Mouse (Mus musculus) heart, adult 2 months (tissue): ENCODE data around the gene Hvcn1. TPM values are rescaled to one million over a fixed set of nuclear protein-coding genes. Genes with fewer than 3 reads are reported as not detected.
A peak's percentile ranks its signal among the peaks of the same experiment; 100 is the strongest.

Source experiments
- DNase-seq, 2 experiments: peaks; one replicate each; pipeline ENCODE4 v3.0.0; 2021
- H3K27ac ChIP-seq: fragments of 200-600 bp; 2 replicates; pipeline ENCODE4 v1.8.1; 2022
- H3K27me3 ChIP-seq: fragments of 200-500 bp; 2 replicates; pipeline ENCODE4 v1.6.1; 2012; ENCODE audit warnings: mild to moderate bottlenecking, low read length, inconsistent platforms, mixed read lengths; ENCODE audit not compliant: control insufficient read depth, insufficient read depth
- H3K36me3 ChIP-seq: fragments of 200-500 bp; 2 replicates; pipeline ENCODE4 v1.6.1; 2012; ENCODE audit warnings: low read length, inconsistent platforms; ENCODE audit not compliant: control insufficient read depth, insufficient read depth
- H3K4me1 ChIP-seq: fragments of 200-500 bp; 2 replicates; pipeline ENCODE4 v1.6.1; 2011; ENCODE audit warnings: low read length; ENCODE audit not compliant: control insufficient read depth, insufficient read depth
- H3K4me3 ChIP-seq: fragments of 200-600 bp; 2 replicates; pipeline ENCODE4 v1.8.1; 2022
- H3K79me2 ChIP-seq: fragments of 200-500 bp; replicated peaks from 2 replicates; pipeline ENCODE4 v1.6.1; 2012; ENCODE audit warnings: mild to moderate bottlenecking, inconsistent platforms, low read length, moderate library complexity, mixed read lengths; ENCODE audit not compliant: control insufficient read depth, insufficient read depth
- H3K9ac ChIP-seq: fragments of 200-500 bp; 2 replicates; pipeline ENCODE4 v1.6.1; 2012; ENCODE audit warnings: low read depth, mild to moderate bottlenecking, control low read depth, inconsistent platforms, low read length, mixed read lengths
- CTCF ChIP-seq: fragments of 200-600 bp; IDR thresholded peaks from 2 replicates; pipeline ENCODE4 v1.8.1; 2022; ENCODE audit warnings: antibody characterized with exemption, mild to moderate bottlenecking, moderate library complexity
- EP300 ChIP-seq: fragments of 200-500 bp; IDR thresholded peaks from 2 replicates; pipeline ENCODE4 v1.6.1; 2011; ENCODE audit warnings: low read depth, low read length, control low read depth; ENCODE audit not compliant: insufficient read depth
- POLR2A ChIP-seq: fragments of 200-500 bp; IDR thresholded peaks from 2 replicates; pipeline ENCODE4 v1.6.1; 2011; ENCODE audit warnings: mild to moderate bottlenecking, low read depth, low read length, control low read depth; ENCODE audit not compliant: insufficient read depth
- WGBS: fragments of 180-500 bp; shearing (Covaris S2); methylation state at CpG from one replicate; pipeline ENCODE4 v1.1.7; 2018; 5-methylcytosine and 5-hydroxymethylcytosine counted together
- intact Hi-C: fragments of 180-260 bp; cut with DNase I; formaldehyde crosslinking; loops from one replicate; pipeline ENCODE4 v1.15.1; 2025
- polyA plus RNA-seq: library from polyadenylated mRNA; depleted of rRNA; stranded (reverse); fragments of >200 nt; gene quantifications from 2 replicates; pipeline ENCODE4 v1.2.3, GENCODE M21; 2012
- total RNA-seq, 2 experiments: library from RNA; stranded (reverse); gene quantifications; 2 replicates each; pipeline ENCODE4 v1.2.3; 2021

Gene Hvcn1
- total and polyA plus RNA-seq, 3 experiments = 0.81 to 2.9 (median 1.5) TPM

DNA sequence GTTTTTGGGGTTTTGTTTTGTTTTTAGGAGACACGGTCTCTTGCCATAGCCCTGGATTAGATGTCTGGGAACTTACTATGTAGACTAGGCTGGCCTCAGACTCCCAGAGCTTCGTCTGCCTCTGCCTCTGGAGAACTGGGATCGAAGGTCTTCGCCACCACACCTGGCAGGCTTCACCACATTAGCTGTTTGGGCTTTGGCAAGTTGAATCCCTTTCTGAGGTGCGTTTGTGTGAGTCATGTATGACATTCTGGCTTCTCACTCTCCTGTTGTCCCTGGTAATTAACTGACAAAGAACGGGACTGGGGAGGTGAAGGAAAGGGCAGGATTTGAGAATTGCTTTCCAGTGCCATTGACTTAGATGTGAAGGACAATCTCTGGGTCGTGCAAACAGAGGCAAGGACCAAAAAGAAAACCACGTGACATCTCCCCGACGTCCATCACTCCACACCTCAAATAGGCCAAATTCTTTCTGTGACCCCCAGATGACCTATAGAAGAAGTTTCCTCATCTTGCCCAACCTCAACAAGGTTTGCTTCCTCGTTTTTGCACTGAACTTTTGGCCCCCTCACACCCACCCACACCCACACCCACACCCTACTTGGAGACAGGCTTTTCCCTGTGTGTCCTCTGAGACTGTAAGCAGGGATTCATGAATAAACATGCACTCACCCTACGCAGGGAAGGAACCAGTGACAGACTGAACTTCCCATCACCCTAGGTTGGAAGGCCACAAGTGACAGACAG lies 62.4 kb downstream of the Hvcn1 start:
- no peaks in the 10 kb centered on the region for H3K4me1 ChIP-seq
- intact Hi-C loops = loop anchor here (1.0 to 5.0 kb wide), 3 partner anchors 43 to 123 kb away; partner anchors contain the start of gene Arpc3
- DNase-seq = no peak
- no peak overlapping the region for H3K9ac ChIP-seq
- H3K36me3 ChIP-seq = no peaks in the 10 kb centered on the region
- 61% methylated on average over 12 of the region's 12 CpGs for WGBS
- TF ChIP-seq EP300 (no peak), POLR2A (no peak), CTCF (no peak)
- no peaks in the 10 kb centered on the region for H3K27me3 ChIP-seq
- H3K79me2 ChIP-seq = no peaks in the 10 kb centered on the region
- H3K27ac ChIP-seq = no peak overlapping the region
- H3K4me3 ChIP-seq = no peak overlapping the region

DNA sequence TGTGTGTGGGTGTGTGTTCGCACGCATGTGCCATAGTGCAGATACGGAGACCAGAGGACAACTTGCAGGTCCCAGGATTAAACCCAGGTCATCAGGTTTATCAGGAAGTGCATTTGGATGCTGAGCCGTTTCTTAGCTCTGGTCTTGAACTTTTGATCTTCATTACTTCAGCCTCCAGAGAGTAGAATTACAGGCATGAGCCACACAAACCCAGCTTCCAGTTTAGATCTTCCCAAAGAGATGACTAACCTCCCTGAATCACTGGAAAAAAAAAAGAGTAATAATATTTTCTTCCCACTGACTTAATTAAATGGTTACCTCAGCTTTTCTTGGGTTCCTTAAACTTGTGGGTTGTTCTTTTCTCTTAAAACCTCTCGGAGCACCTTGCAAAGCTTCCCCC lies 66.2 kb downstream of the Hvcn1 start:
- intact Hi-C loops = no loop called here
- TF ChIP-seq EP300 (no peak), CTCF (no peak), POLR2A (no peak)
- H3K27me3 ChIP-seq = no peaks in the 10 kb centered on the region

DNA sequence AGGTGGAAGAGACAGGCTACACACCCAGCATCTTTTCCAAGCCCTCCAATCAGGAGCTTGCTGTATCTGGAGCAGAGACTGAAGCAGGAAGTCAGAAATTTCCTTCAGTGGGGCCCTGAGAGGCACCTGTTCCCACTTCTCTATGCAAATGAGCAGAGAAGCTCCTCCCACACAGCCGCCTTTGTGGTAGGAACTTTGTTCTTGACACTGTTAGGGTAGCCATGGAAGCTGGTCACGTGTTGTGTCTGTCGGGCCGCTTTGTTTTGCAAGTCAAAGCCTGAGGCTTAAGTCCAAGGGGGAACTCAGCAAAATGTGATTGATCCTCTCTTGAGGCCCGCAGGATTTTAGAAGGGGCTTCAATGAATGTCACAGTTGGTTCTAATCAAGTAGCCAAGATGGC lies 68.2 kb downstream of the Hvcn1 start:
- intact Hi-C loops = no loop called here
- H3K4me3 ChIP-seq = no peak overlapping the region
- H3K36me3 ChIP-seq = no peaks in the 10 kb centered on the region
- no peak overlapping the region for H3K27ac ChIP-seq
- 47% methylated on average over 5 of the region's 5 CpGs for WGBS
- TF ChIP-seq CTCF (no peak), EP300 (no peak), POLR2A (no peak)
- H3K4me1 ChIP-seq = no peaks in the 10 kb centered on the region
- H3K27me3 ChIP-seq = no peaks in the 10 kb centered on the region
- no peaks in the 10 kb centered on the region for H3K79me2 ChIP-seq
- DNase-seq = peak in 1 of 2 experiments; percentile 69
- H3K9ac ChIP-seq = no peak overlapping the region

More for the DNA sequence above, 66.2 kb downstream of the Hvcn1 start:
- Histone ChIP-seq H3K4me1 (no peaks in the 10 kb centered on the region), H3K79me2 (no peaks in the 10 kb centered on the region), H3K27ac (no peak overlapping the region), H3K9ac (no peak overlapping the region), H3K36me3 (no peaks in the 10 kb centered on the region), H3K4me3 (no peak overlapping the region)
- 70% methylated on average over 5 of the region's 5 CpGs for WGBS
- no peak for DNase-seq

DNA sequence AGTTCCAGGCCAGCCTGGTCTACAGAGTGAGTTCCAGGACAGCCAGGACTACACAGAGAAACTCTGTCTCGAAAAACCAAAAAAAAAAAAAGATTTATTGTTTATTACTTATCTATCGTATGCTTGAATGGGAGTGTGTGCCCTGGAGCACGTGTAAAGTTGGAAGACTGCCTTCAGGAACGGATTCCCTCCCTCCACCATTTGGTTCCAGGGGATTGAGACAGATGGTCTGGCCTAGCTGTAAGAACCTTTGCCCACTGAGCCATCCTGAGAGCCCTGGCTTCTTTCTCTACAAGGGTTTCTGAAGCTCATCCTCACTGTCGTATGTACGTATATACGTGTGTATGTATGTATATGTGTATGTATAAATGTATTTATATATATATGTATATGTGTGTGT lies 72.3 kb downstream of the Hvcn1 start:
- Histone ChIP-seq H3K79me2 (no peaks in the 10 kb centered on the region), H3K4me3 (no peak overlapping the region), H3K4me1 (peaks cover 5% of the 10 kb centered on the region), H3K27me3 (no peaks in the 10 kb centered on the region), H3K27ac (no peak overlapping the region), H3K36me3 (0 out of 2 replicates have a peak, but pooled peaks cover 2% of the 10 kb centered on the region), H3K9ac (no peak overlapping the region)
- TF ChIP-seq CTCF = no peak
- no peak for TF ChIP-seq POLR2A
- no peak for TF ChIP-seq EP300
- intact Hi-C loops = no loop called here
- DNase-seq = no peak
- 84% methylated on average over 7 of the region's 7 CpGs for WGBS

DNA sequence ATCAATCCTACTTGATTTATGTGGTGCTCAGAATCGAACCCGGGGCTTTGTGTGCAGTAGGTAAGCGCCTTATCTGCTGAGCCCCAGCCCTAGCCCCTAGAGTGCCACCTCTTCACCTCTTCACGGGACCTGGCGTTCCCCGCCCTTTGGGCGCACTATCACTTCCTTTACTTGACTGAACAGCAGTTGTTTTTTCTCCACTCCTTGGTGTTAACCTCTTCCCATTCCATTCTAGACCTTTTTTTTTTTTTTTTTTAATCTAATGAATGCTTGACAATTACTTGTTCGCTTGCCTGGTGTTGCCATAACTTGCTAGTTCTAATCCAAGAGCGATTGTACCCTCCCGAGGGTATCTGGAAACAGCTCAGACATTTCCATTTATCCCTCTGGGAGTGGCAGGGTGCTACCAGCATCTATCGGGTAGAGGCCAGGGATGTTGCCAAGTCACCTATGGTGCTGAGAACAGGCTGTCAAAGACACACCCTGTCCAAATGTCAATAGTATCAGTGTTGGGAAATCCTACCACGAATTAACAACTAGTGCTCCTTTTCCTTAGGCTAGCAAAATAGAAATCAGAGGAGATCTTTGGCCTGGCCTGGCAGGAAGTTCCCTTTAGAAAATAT lies 73.3 kb downstream of the Hvcn1 start:
- no peak overlapping the region; the same call in 1 of the 2 replicates for H3K27ac ChIP-seq
- 0 out of 2 replicates have a peak, but pooled peaks cover 2% of the 10 kb centered on the region for H3K36me3 ChIP-seq
- intact Hi-C loops = loop anchor here (2.0 kb wide), 1 partner anchor 15 kb away; the partner anchor contains the start of gene Tctn1
- H3K27me3 ChIP-seq = no peaks in the 10 kb centered on the region
- H3K9ac ChIP-seq = no peak overlapping the region
- TF ChIP-seq EP300 (no peak), CTCF (no peak), POLR2A (no peak)
- peaks cover 3% of the 10 kb centered on the region for H3K79me2 ChIP-seq
- H3K4me1 ChIP-seq = peaks cover 5% of the 10 kb centered on the region
- H3K4me3 ChIP-seq = no peak overlapping the region
- WGBS = 69% methylated on average over 12 of the region's 12 CpGs
- DNase-seq = no peak
